In the genomic region with DNA sequence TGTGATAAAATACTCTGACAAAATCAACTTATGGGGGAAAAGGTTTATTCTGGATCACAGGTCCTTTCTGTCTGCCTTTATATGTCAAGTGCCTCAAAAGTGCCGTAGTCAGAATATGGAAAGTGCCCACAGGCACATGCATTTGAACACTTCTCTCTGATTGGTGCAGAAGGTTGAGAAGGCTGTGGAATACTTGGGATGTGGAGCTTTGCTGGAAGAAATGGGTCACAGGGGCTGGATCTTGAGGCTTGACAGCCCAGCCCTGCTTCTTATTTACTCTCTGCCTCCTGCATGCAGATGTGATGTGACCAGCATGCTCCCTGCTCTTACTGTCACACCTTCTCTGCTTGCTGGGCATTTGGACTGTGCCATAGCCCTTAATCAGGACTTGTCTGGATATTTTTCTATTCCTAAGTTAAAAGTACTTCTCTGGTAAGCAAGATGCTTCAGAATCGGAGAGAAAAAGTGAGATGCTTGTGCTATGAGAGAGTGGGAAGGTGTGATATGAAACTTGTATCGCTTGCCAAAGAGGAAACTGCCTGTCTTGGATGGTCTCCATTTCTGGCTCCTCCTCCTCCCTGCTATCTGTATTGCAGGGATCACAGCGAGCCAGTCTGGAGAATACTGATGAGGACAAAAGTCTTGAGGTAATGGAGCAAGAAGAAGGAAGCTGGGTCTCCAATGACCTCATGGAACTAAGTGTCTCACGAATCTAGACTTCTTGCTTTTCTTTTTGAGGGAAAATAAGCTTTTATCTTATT, we compare ENCODE assay signal across 13 mouse cellular contexts. TPM values are rescaled to one million over a fixed set of nuclear protein-coding genes. Genes with fewer than 3 reads are reported as not detected.
DNase-seq lines count a peak whose midpoint lies in the region; ATAC-seq lines count a peak whose summit lies in the region.
"Had no signal": no experiment of that assay in that cellular context is flagged by ENCODE, and none has a peak within 500 bp of the region (broad histone marks: within the 10 kb centered on the region; RNA-seq: fewer than 3 reads in every experiment).

No protein-coding gene starts in this region.

- peak; percentile 30 to 70 for DNase-seq in frontal cortex, adult 2 months (ENCODE audit: extremely low spot score in 1 of 2, low spot score in 1 of 2)
- no peak for DNase-seq in frontal cortex, postnatal 10 days (ENCODE audit: low spot score in 2 of 2)
- DNase-seq in layer of hippocampus, adult 9-11 months, result peak; percentile 21
- DNase-seq in layer of hippocampus, postnatal 14 days (ENCODE audit: low spot score in 2 of 2), result no peak
- DNase-seq in right cerebral cortex, adult 2 months (ENCODE audit: low spot score in 2 of 2), result peak; percentile 41 to 45
- DNase-seq in right cerebral cortex, postnatal 25 days, result no peak
- DNase-seq in c-Kit-positive CD71-positive TER-119-positive erythroid progenitor cells, embryonic 14.5 days (ENCODE audit: low spot score), result no peak
- DNase-seq: cerebellum, adult 11 months; heart, adult 2 months; liver, postnatal 0 days; thymus, postnatal 4 days had no signal

- ATAC-seq in inflammation-experienced regulatory T-cells, adult 6 months, result no peak
- ATAC-seq: liver, postnatal 0 days; Patski had no signal

RNA-seq across cellular contexts. Expression of a gene that starts 54.5 kb away (rescaled TPM):
- 11.5 and 11.8 TPM in 2 replicates for polyA plus RNA-seq in frontal cortex, adult 2 months (2012; rRNA removed)
- total RNA-seq in layer of hippocampus, postnatal 14 days (2021), result 10 to 100 TPM; 25.2 to 26.6 TPM
- 10 to 100 TPM; 23.8 to 27.2 (median 25.2) TPM for polyA plus RNA-seq in inflammation-experienced regulatory T-cells, adult 6 months (2017; shearing (Covaris generic))

Comparison
In these comparisons a context has a peak if more than half of its experiments do, and no peak if none do; other contexts are left out.
1. DNase-seq: peak in frontal cortex, adult 2 months (2 of 2), layer of hippocampus, adult 9-11 months (single experiment) and right cerebral cortex, adult 2 months (2 of 2); none in frontal cortex, postnatal 10 days (0 of 2), layer of hippocampus, postnatal 14 days (0 of 2), right cerebral cortex, postnatal 25 days (single experiment) and c-Kit-positive CD71-positive TER-119-positive erythroid progenitor cells, embryonic 14.5 days (single experiment).